Mouse (Mus musculus): ENCODE measurements around the gene Gp6. TPM values are rescaled to one million over a fixed set of nuclear protein-coding genes. Genes with fewer than 3 reads are reported as not detected.
"Not testable (repeated sequence)": the region's sequence is repeated elsewhere in the genome, so short reads cannot be mapped to it uniquely, and the experiment has no call there.

Gene Gp6
- polyA plus RNA-seq (2015; fragmentation: Nextera tagmentation; extraction: Ambion mirVana): 0.13 and 0.19 TPM in 2 replicates

DNA sequence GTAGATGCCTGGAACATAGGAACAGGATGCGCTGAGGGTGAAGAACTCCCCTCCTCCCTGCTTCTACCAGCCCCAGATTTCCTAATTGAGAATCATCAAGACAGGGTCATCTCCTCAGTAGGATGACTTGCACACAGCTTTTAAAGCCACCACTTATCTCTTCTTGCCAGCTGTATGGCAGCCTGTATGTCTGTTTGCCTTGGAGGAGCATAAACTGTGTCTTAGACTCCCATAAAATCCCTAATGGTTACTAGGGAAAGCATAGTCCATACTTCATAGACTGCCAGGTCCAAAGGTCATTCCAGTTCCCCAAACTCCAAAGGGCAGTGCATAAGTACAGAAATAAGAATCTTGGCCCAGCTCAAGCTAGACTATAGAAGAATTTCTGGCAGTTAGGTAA lies at the start of gene Gp6:
Gene Gp6 (minus strand): TSS at position 15 of the 400 bp plus-strand sequence.
- Histone ChIP-seq H3K4me3 (no peak within 1 kb of the TSS), H3K9me3 (0 out of 2 replicates have a peak, but pooled peaks cover 3% of the 10 kb centered on the region), H3K4me2 (no peak within 1 kb of the TSS), H3K9ac (no peak within 1 kb of the TSS), H3K27ac (no peak within 1 kb of the TSS), H3K36me3 (no peaks in the 10 kb centered on the region), H3K27me3 (no peaks in the 10 kb centered on the region), H3K4me1 (replicated peaks) (no peaks in the 10 kb centered on the region)
- no peak for ATAC-seq (ENCODE audit: low FRiP score)
- WGBS: 96% methylated on average over 1 of the region's 1 CpGs

DNA sequence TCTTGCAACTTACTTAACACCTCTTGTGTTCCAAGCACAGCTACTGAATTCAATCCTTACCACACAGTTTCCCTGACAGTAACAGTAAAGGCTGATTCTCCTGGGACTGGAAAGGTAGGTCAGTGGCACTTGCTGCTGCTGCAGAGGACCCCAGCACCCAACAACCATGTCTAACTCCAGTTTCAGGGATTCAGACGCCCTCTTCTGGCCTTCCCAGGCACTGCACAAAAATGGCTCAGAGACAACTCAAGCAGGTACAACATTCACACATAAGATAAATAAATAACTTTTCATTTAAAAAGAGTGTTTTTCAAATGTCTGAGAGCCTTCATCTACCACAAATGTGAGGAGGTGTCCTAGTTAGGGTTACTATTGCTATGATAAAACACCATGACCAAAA lies 49.6 kb upstream of the Gp6 start:
- Histone ChIP-seq H3K9me3 (no peaks in the 10 kb centered on the region), H3K4me3 (no peak overlapping the region), H3K4me1 (replicated peaks) (peaks cover 10% of the 10 kb centered on the region), H3K27ac (no peak overlapping the region), H3K36me3 (peaks cover 20% of the 10 kb centered on the region), H3K27me3 (no peaks in the 10 kb centered on the region), H3K9ac (no peak overlapping the region), H3K4me2 (no peak overlapping the region)
- no peak for ATAC-seq (ENCODE audit: low FRiP score)
- WGBS: 0% methylated on average over 1 of the region's 1 CpGs

DNA sequence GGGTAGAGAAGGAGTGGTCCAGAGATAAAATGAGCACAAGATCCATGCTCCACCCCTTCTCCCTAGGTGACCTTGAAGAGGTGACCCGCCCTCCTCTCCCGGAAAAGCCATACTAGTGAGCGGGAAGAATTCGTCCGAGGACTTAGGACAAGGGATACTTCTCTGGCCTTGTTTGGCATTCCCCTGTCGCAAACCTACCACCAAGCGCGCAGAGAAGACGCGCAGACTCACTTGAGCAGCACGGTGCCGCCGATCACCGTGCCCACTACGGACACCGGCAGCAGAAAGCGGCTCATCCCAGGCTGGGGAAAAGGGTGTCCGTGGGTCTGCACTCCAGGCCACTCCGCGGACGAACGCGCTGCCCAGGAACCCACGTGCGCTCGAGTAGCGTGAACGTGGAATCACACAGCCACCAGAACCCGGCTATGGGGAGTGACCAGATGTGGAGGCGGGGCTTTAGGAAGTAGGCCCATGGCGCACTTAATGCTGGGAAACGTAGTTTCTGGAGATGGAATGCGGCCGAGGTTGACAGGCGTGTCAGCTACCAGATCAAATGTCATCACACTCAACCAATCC lies 47.8 kb upstream of the Gp6 start, which contains the start of gene Rdh13:
Gene Rdh13 (minus strand): TSS at position 434 of the 576 bp plus-strand sequence.
- no peaks in the 10 kb centered on the region for H3K27me3 ChIP-seq
- H3K36me3 ChIP-seq: peaks cover 38% of the 10 kb centered on the region
- ATAC-seq (ENCODE audit: low FRiP score): peak; percentile 94
- H3K9ac ChIP-seq: peak within 1 kb of the TSS; percentile 83
- H3K27ac ChIP-seq: peak within 1 kb of the TSS; percentile 76
- under 1% methylated on average over 35 of the region's 35 CpGs for WGBS
- H3K4me3 ChIP-seq: peak within 1 kb of the TSS; percentile 70
- H3K4me1 ChIP-seq (replicated peaks): peaks cover 10% of the 10 kb centered on the region
- H3K9me3 ChIP-seq: no peaks in the 10 kb centered on the region
- H3K4me2 ChIP-seq: peak within 1 kb of the TSS; percentile 67

DNA sequence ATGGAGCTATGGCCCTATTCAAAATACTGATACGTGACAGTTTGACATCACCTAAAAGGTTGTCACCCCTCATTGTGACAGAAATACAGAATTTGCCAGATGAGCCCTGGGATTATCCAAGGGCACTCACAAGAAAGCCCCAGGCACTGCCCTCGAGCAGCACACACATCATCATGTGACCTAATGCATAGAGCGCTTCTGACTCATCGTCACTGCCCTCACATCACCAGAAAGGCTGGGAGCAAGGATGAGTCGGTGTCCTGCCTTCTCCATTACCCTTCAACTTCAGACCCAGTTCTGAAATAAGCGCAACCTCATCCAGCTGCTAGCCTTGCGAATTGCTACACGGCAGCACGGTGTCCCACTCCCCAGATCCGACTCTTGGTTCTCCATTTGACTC lies 43.0 kb upstream of the Gp6 start:
- no peak for ATAC-seq (ENCODE audit: low FRiP score)
- no peaks in the 10 kb centered on the region for H3K9me3 ChIP-seq
- peaks cover 78% of the 10 kb centered on the region for H3K36me3 ChIP-seq
- WGBS: 92% methylated on average over 10 of the region's 10 CpGs
- no peak overlapping the region for H3K9ac ChIP-seq
- H3K4me3 ChIP-seq: no peak overlapping the region
- H3K4me2 ChIP-seq: no peak overlapping the region
- peaks cover 10% of the 10 kb centered on the region for H3K4me1 ChIP-seq (replicated peaks)
- no peak overlapping the region for H3K27ac ChIP-seq
- no peaks in the 10 kb centered on the region for H3K27me3 ChIP-seq

DNA sequence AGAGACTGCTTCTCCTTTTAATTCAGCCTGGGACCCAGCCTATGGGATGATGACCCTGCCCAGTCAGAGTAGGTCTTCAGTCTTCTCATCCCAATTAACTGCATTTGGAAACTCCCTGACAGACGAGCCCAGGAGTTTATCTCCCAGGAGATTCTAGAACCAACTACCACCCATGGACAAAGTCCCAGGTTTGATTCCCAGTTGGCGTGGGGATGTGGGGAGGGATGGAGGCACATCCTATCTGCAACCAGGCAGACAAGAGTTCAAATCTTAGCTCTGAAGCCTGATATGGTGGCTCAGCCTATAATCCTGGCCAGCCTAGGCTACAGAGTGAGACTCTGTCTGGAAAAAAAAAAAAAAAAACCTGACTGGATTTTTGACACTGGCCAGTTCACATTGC lies 40.2 kb upstream of the Gp6 start:
- Histone ChIP-seq H3K9me3 (no peaks in the 10 kb centered on the region), H3K27ac (no peak overlapping the region), H3K4me1 (replicated peaks) (no peaks in the 10 kb centered on the region), H3K36me3 (peaks cover 92% of the 10 kb centered on the region), H3K27me3 (no peaks in the 10 kb centered on the region), H3K4me2 (no peak overlapping the region), H3K9ac (no peak overlapping the region), H3K4me3 (no peak overlapping the region)
- ATAC-seq (ENCODE audit: low FRiP score): no peak
- 89% methylated on average over 2 of the region's 2 CpGs for WGBS

DNA sequence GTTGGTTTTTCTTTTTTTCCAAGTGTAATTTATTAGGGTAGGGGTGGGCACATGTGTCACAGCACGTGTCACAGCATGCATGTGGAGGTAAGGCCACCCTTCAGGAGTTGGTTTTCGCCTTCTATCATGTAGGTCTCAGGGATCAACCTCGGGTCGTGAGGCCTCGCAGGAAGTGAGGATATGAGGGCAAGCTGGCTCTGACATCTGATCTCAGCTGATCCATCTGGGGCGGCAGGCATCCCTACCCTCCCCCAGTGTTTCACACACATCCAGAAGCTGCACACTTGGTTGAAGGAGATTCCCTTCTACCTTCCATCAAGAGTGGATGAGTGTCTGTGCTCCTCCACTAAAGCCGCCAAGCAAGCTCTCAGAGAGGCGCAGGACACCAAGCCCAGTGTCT lies 34.5 kb upstream of the Gp6 start:
- Histone ChIP-seq H3K9ac (no peak overlapping the region), H3K4me2 (no peak overlapping the region), H3K36me3 (peaks cover 96% of the 10 kb centered on the region), H3K9me3 (no peaks in the 10 kb centered on the region), H3K27me3 (no peaks in the 10 kb centered on the region), H3K27ac (no peak overlapping the region), H3K4me1 (replicated peaks) (no peaks in the 10 kb centered on the region), H3K4me3 (no peak overlapping the region)
- ATAC-seq (ENCODE audit: low FRiP score): no peak
- WGBS: 88% methylated on average over 8 of the region's 8 CpGs

DNA sequence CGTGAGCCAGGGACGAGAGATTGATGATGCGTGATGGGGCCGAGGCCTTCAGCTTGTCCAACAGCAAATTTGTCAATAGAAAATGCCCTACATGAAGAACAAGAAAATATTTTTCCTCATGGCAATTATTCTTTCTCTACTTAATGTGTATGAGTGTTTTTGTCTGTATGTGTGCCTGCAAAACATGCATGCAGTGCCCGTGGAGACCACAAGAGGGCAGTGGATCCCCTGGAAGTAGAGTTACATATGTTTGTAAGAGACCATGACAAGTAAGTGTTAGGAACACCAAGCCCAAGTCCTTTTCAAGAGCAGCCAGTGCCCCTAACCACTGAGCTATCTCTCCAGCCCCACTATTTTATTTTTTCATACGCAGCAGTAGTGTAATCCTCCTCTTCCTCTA lies 34.0 kb upstream of the Gp6 start:
- Histone ChIP-seq H3K9me3 (no peaks in the 10 kb centered on the region), H3K9ac (no peak overlapping the region), H3K27me3 (no peaks in the 10 kb centered on the region), H3K4me3 (no peak overlapping the region), H3K4me2 (no peak overlapping the region), H3K36me3 (peaks cover 94% of the 10 kb centered on the region), H3K4me1 (replicated peaks) (no peaks in the 10 kb centered on the region), H3K27ac (no peak overlapping the region)
- WGBS: 76% methylated on average over 6 of the region's 6 CpGs
- ATAC-seq (ENCODE audit: low FRiP score): no peak

DNA sequence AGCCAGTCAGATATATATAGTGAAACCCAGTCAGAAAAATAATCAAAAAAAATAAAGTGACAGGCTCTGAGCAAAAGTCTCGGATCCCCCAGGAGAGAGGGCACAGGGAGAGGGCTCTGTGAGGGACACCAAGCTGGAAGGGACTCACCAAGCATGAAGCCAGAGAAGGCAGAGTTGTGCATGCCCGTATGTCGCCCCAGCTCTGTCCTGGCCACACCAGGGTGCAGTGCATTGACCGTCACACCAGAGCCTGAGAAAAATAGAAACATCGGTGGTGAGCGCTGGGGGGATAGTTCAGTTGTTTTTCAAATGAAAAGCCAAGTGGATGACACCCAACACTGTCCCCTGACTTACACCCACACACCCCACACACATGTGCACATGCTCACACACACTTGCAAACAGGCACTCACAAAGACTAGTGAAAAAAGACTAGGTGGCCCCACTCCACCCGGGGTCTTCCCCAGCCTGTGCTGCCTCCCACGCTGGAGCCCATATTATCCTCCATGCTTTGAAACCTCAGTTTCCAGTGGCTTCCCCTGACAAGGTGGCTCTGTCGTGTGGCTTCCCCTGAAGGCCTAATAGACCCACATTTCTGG lies 32.8 kb upstream of the Gp6 start:
- Histone ChIP-seq H3K27ac (no peak overlapping the region), H3K4me3 (no peak overlapping the region), H3K4me1 (replicated peaks) (no peaks in the 10 kb centered on the region), H3K9me3 (no peaks in the 10 kb centered on the region), H3K27me3 (no peaks in the 10 kb centered on the region), H3K36me3 (peaks cover 94% of the 10 kb centered on the region), H3K9ac (no peak overlapping the region), H3K4me2 (no peak overlapping the region)
- ATAC-seq (ENCODE audit: low FRiP score): no peak
- WGBS: 95% methylated on average over 9 of the region's 9 CpGs

DNA sequence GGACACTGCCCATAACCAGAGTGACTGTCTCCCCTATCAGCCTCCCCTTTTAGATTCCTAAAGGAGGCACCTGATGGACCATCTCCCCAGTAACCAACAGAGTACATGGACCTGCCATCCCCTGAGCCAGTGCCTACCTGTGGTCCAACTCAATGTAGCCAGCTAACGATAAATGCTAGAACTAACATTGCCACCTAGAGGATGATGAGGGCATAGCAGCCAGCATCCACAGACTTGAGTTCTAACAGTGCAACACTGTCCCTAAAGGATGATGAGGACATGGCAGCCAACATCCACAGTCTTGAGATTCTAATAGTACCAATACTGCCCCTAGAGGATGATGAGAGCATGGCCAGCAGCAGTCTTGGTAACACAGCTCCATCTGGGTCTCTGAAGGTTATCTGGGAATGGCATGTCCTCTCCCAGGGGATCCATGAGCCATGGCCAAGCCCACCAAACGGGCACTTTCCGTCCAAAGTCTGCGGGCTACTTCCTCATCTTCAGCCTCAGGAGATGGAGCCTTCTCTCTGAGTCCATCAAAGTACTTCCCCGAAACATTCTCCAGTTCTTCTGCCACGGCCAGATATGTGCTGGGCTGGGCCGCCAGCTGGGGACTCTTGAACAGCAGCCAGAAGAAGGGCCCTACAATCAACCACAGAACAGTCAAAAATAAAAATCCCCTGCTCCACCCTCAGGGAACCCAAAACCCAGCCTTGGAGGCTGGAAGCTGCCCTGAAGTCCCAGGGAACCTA lies 29.8 kb upstream of the Gp6 start:
- Histone ChIP-seq H3K9ac (no peak overlapping the region), H3K27me3 (no peaks in the 10 kb centered on the region), H3K4me2 (no peak overlapping the region), H3K4me3 (no peak overlapping the region), H3K4me1 (replicated peaks) (no peaks in the 10 kb centered on the region), H3K9me3 (no peaks in the 10 kb centered on the region), H3K27ac (no peak overlapping the region), H3K36me3 (peaks cover 84% of the 10 kb centered on the region)
- peak; percentile 91 for ATAC-seq (ENCODE audit: low FRiP score)
- 73% methylated on average over 7 of the region's 7 CpGs for WGBS

DNA sequence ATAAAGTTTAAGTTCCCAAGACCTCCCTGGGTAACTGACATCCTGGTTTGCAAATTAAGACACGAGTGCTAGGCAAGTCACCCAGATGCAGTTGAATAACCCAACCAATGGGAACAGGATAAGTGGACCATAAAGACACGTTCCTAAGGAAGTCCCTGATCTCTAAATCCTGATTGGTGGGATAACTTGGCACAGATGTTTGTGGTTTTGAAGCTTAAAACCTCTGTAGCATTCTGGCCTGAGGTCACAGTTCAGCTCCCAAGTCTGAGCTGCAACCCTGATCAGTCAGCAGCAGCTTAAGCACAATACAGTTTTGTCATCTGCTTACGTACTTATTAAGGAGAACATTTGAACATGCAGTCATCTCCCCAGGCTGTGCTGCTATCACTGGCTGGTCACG lies 22.7 kb upstream of the Gp6 start:
- no peak overlapping the region for H3K4me2 ChIP-seq
- H3K9ac ChIP-seq: no peak overlapping the region
- no peak overlapping the region for H3K4me3 ChIP-seq
- peaks cover 19% of the 10 kb centered on the region for H3K36me3 ChIP-seq
- no peak for ATAC-seq (ENCODE audit: low FRiP score)
- WGBS: 70% methylated on average over 4 of the region's 4 CpGs
- no peaks in the 10 kb centered on the region for H3K4me1 ChIP-seq (replicated peaks)
- H3K9me3 ChIP-seq: no peaks in the 10 kb centered on the region
- no peaks in the 10 kb centered on the region for H3K27me3 ChIP-seq
- H3K27ac ChIP-seq: no peak overlapping the region

DNA sequence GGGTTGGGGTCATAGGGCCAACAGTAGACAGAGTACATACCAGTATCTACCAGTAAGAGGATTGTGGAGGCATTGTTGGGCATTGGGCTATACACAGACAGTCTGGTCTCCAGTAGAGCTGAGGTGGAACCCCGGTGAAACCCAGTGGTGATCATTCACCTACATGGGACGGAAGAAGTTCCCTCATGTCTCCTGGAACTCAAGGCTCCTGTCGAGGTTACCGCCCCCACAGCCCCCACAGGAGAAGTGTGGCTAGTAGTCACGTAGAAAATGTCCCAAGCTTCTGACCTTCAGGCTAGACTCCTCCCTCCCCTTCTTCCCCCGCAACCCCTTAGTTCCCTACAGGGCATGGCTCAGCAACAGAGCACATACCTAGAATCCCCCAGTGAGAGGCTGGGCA lies 22.1 kb upstream of the Gp6 start:
- no peak for ATAC-seq (ENCODE audit: low FRiP score)
- Histone ChIP-seq H3K4me2 (no peak overlapping the region), H3K9ac (no peak overlapping the region), H3K9me3 (no peaks in the 10 kb centered on the region), H3K4me1 (replicated peaks) (no peaks in the 10 kb centered on the region), H3K4me3 (no peak overlapping the region), H3K27me3 (no peaks in the 10 kb centered on the region), H3K36me3 (peaks cover 13% of the 10 kb centered on the region), H3K27ac (no peak overlapping the region)
- WGBS: 86% methylated on average over 6 of the region's 6 CpGs

DNA sequence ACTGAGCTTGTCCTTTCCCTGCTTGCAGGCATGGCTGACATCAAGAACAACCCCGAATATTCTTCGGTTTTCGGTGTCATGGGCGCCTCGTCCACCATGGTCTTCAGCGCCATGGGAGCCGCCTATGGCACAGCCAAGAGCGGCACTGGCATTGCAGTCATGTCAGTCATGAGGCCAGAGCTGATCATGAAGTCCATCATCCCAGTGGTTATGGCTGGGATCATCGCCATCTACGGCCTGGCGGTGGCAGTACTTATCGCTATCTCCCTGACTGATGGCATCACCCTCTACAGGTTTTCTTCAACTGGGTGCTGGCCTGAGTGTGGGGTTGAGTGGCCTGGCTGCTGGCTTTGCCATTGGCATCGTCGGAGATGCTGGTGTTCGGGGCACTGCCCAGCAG lies 14.9 kb upstream of the Gp6 start:
- not testable (repeated sequence) for H3K9me3 ChIP-seq; H3K4me2 ChIP-seq; H3K27me3 ChIP-seq; H3K4me1 ChIP-seq (replicated peaks); H3K9ac ChIP-seq; H3K4me3 ChIP-seq; H3K36me3 ChIP-seq; H3K27ac ChIP-seq; ATAC-seq (ENCODE audit: low FRiP score)
- 96% methylated on average over 15 of the region's 15 CpGs for WGBS

DNA sequence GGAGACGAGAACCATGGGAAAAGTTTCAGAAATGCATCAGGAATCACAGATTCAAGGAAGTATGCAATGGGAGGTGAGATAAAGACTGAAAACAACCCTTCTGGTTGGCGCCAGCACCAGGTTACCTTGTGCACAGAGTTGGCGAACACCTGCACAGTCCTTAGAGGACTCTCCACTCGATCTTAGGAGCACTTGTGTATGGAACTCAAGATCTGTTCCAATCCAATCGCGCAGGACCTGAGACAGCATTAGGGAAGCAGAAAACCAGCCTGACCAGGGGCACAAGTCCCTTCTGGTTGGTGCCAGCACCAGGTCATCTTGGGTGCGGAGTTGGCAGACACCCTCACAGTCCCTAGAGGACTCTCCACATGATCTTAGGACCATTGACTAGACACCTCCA lies 24.0 kb downstream of the Gp6 start:
- Histone ChIP-seq H3K4me1 (replicated peaks) (no peaks in the 10 kb centered on the region), H3K36me3 (no peaks in the 10 kb centered on the region), H3K4me3 (no peak overlapping the region), H3K27ac (no peak overlapping the region), H3K27me3 (no peaks in the 10 kb centered on the region), H3K9me3 (no peaks in the 10 kb centered on the region; the same call in 1 of the 2 replicates), H3K4me2 (no peak overlapping the region), H3K9ac (no peak overlapping the region)
- WGBS: 79% methylated on average over 7 of the region's 7 CpGs
- ATAC-seq (ENCODE audit: low FRiP score): no peak

Data from hindbrain, embryonic 13.5 days (tissue).